Mouse (Mus musculus): ENCODE data around the gene Myo1e. TPM values are rescaled to one million over a fixed set of nuclear protein-coding genes. Genes with fewer than 3 reads are reported as not detected.

Myo1e gene
- polyA plus RNA-seq, 1 experiment = 27.3 TPM

GRCm38 (mm10) chr9:70223142-70223541, 16.0 kb downstream of the Myo1e start:
- no peak for TF ChIP-seq MYOG (IDR thresholded peaks at IDR 0.05; ENCODE audit: control insufficient read depth, extremely low read depth, insufficient read length)
- no peak for TF ChIP-seq CEBPB (IDR thresholded peaks at IDR 0.05; ENCODE audit: low read depth)
- TF ChIP-seq MYOD1 (IDR thresholded peaks at IDR 0.05; ENCODE audit: control insufficient read depth, insufficient read length, low read depth) = no peak
- TF ChIP-seq USF1 (IDR thresholded peaks at IDR 0.05; ENCODE audit: low read depth) = no peak
- no peak for TF ChIP-seq CTCF (IDR thresholded peaks at IDR 0.05; ENCODE audit: control insufficient read depth, insufficient read depth, insufficient read length)
- TF ChIP-seq FOSL1 (IDR thresholded peaks at IDR 0.05; ENCODE audit: insufficient read depth, low read length, poor library complexity, severe bottlenecking) = no peak
- no peak for TF ChIP-seq MAX (IDR thresholded peaks at IDR 0.05)

GRCm38 (mm10) chr9:70224046-70224445, 16.9 kb downstream of the Myo1e start:
- H3K4me3 ChIP-seq (ENCODE audit: insufficient read depth, poor library complexity, severe bottlenecking) = no peak overlapping the region
- H3ac ChIP-seq (ENCODE audit: control insufficient read depth, insufficient read length, low read depth) = no peak overlapping the region
- H3K36me3 ChIP-seq (ENCODE audit: control insufficient read depth, insufficient read depth) = no peaks in the 10 kb centered on the region
- no peaks in the 10 kb centered on the region for H3K27me3 ChIP-seq (ENCODE audit: control insufficient read depth, insufficient read depth, insufficient read length)
- peaks cover 45% of the 10 kb centered on the region for H3K79me3 ChIP-seq (ENCODE audit: low read depth)
- peaks cover 97% of the 10 kb centered on the region for H3K79me2 ChIP-seq (ENCODE audit: control insufficient read depth, insufficient read depth)
- TF ChIP-seq MYOG (IDR thresholded peaks at IDR 0.05; ENCODE audit: control insufficient read depth, extremely low read depth, insufficient read length) (no peak), USF1 (IDR thresholded peaks at IDR 0.05; ENCODE audit: low read depth) (no peak), MAX (IDR thresholded peaks at IDR 0.05) (no peak), CEBPB (IDR thresholded peaks at IDR 0.05; ENCODE audit: low read depth) (no peak), FOSL1 (IDR thresholded peaks at IDR 0.05; ENCODE audit: insufficient read depth, low read length, poor library complexity, severe bottlenecking) (no peak), MYOD1 (IDR thresholded peaks at IDR 0.05; ENCODE audit: control insufficient read depth, insufficient read length, low read depth) (no peak), CTCF (IDR thresholded peaks at IDR 0.05; ENCODE audit: control insufficient read depth, insufficient read depth, insufficient read length) (no peak)

More at GRCm38 (mm10) chr9:70223142-70223541, 16.0 kb downstream of the Myo1e start:
- no peak overlapping the region for H3K4me3 ChIP-seq (ENCODE audit: insufficient read depth, poor library complexity, severe bottlenecking)
- H3K79me3 ChIP-seq (ENCODE audit: low read depth) = peaks cover 42% of the 10 kb centered on the region
- H3K79me2 ChIP-seq (ENCODE audit: control insufficient read depth, insufficient read depth) = peaks cover 97% of the 10 kb centered on the region
- no peak overlapping the region for H3ac ChIP-seq (ENCODE audit: control insufficient read depth, insufficient read length, low read depth)
- no peaks in the 10 kb centered on the region for H3K36me3 ChIP-seq (ENCODE audit: control insufficient read depth, insufficient read depth)
- H3K27me3 ChIP-seq (ENCODE audit: control insufficient read depth, insufficient read depth, insufficient read length) = no peaks in the 10 kb centered on the region

GRCm38 (mm10) chr9:70226359-70226758, 19.2 kb downstream of the Myo1e start:
- H3K36me3 ChIP-seq (ENCODE audit: control insufficient read depth, insufficient read depth) = no peaks in the 10 kb centered on the region
- peaks cover 97% of the 10 kb centered on the region for H3K79me2 ChIP-seq (ENCODE audit: control insufficient read depth, insufficient read depth)
- H3K79me3 ChIP-seq (ENCODE audit: low read depth) = peaks cover 45% of the 10 kb centered on the region
- no peak overlapping the region for H3ac ChIP-seq (ENCODE audit: control insufficient read depth, insufficient read length, low read depth)
- TF ChIP-seq FOSL1 (IDR thresholded peaks at IDR 0.05; ENCODE audit: insufficient read depth, low read length, poor library complexity, severe bottlenecking) = no peak
- TF ChIP-seq MYOD1 (IDR thresholded peaks at IDR 0.05; ENCODE audit: control insufficient read depth, insufficient read length, low read depth) = no peak
- TF ChIP-seq MYOG (IDR thresholded peaks at IDR 0.05; ENCODE audit: control insufficient read depth, extremely low read depth, insufficient read length) = no peak
- no peak for TF ChIP-seq USF1 (IDR thresholded peaks at IDR 0.05; ENCODE audit: low read depth)
- no peak for TF ChIP-seq CTCF (IDR thresholded peaks at IDR 0.05; ENCODE audit: control insufficient read depth, insufficient read depth, insufficient read length)
- no peak for TF ChIP-seq CEBPB (IDR thresholded peaks at IDR 0.05; ENCODE audit: low read depth)
- no peak for TF ChIP-seq MAX (IDR thresholded peaks at IDR 0.05)
- H3K27me3 ChIP-seq (ENCODE audit: control insufficient read depth, insufficient read depth, insufficient read length) = no peaks in the 10 kb centered on the region
- no peak overlapping the region for H3K4me3 ChIP-seq (ENCODE audit: insufficient read depth, poor library complexity, severe bottlenecking)

GRCm38 (mm10) chr9:70229823-70230222, 22.7 kb downstream of the Myo1e start:
- Histone ChIP-seq H3K79me3 (ENCODE audit: low read depth) (peaks cover 53% of the 10 kb centered on the region), H3K79me2 (ENCODE audit: control insufficient read depth, insufficient read depth) (peaks cover 97% of the 10 kb centered on the region), H3K4me3 (ENCODE audit: insufficient read depth, poor library complexity, severe bottlenecking) (no peak overlapping the region), H3K36me3 (ENCODE audit: control insufficient read depth, insufficient read depth) (no peaks in the 10 kb centered on the region), H3ac (ENCODE audit: control insufficient read depth, insufficient read length, low read depth) (no peak overlapping the region), H3K27me3 (ENCODE audit: control insufficient read depth, insufficient read depth, insufficient read length) (no peaks in the 10 kb centered on the region)
- TF ChIP-seq MAX (IDR thresholded peaks at IDR 0.05) = no peak
- TF ChIP-seq CTCF (IDR thresholded peaks at IDR 0.05; ENCODE audit: control insufficient read depth, insufficient read depth, insufficient read length) = no peak
- peak; percentile 9 for TF ChIP-seq FOSL1 (IDR thresholded peaks at IDR 0.05; ENCODE audit: insufficient read depth, low read length, poor library complexity, severe bottlenecking)

GRCm38 (mm10) chr9:70232044-70233010, 25.2 kb downstream of the Myo1e start:
- TF ChIP-seq MYOG (IDR thresholded peaks at IDR 0.05; ENCODE audit: control insufficient read depth, extremely low read depth, insufficient read length) (no peak), CTCF (IDR thresholded peaks at IDR 0.05; ENCODE audit: control insufficient read depth, insufficient read depth, insufficient read length) (no peak), CEBPB (IDR thresholded peaks at IDR 0.05; ENCODE audit: low read depth) (peak; percentile 27)
- peaks cover 98% of the 10 kb centered on the region for H3K79me2 ChIP-seq (ENCODE audit: control insufficient read depth, insufficient read depth)
- peaks cover 55% of the 10 kb centered on the region for H3K79me3 ChIP-seq (ENCODE audit: low read depth)
- H3K36me3 ChIP-seq (ENCODE audit: control insufficient read depth, insufficient read depth) = no peaks in the 10 kb centered on the region
- no peak overlapping the region for H3ac ChIP-seq (ENCODE audit: control insufficient read depth, insufficient read length, low read depth)
- H3K4me3 ChIP-seq (ENCODE audit: insufficient read depth, poor library complexity, severe bottlenecking) = no peak overlapping the region
- no peaks in the 10 kb centered on the region for H3K27me3 ChIP-seq (ENCODE audit: control insufficient read depth, insufficient read depth, insufficient read length)

Data from C2C12 (cell line).